Mouse (Mus musculus) liver, embryonic 16.5 days (tissue): ENCODE measurements around the gene Rab3il1. TPM values are rescaled to one million over a fixed set of nuclear protein-coding genes. Genes with fewer than 3 reads are reported as not detected.

Experiments used
- ATAC-seq: fragments of 200-750 bp; cut with Nextera tagmentation; 2 replicates; pipeline ENCODE4 v1.8.0; 2017; ENCODE audit warnings: low read depth, mild to moderate bottlenecking, moderate number of reproducible peaks, moderate library complexity
- H3K27ac ChIP-seq: fragments of 300-500 bp; sonication (generic); 2 replicates; pipeline ENCODE4 v1.5.1; 2014; ENCODE audit warnings: mild to moderate bottlenecking, low read length
- H3K27me3 ChIP-seq: fragments of 300-500 bp; sonication (generic); 2 replicates; pipeline ENCODE4 v1.6.1; 2014; ENCODE audit warnings: low read depth, low read length, mixed read lengths; ENCODE audit not compliant: control insufficient read depth, insufficient read depth
- H3K36me3 ChIP-seq: fragments of 300-500 bp; sonication (generic); 2 replicates; pipeline ENCODE4 v1.6.1; 2014; ENCODE audit warnings: mild to moderate bottlenecking; ENCODE audit not compliant: control insufficient read depth, insufficient read depth
- H3K4me1 ChIP-seq: fragments of 300-500 bp; sonication (generic); 2 replicates; pipeline ENCODE4 v1.6.1; 2014; ENCODE audit warnings: low read depth, low read length, mixed read lengths; ENCODE audit not compliant: control insufficient read depth
- H3K4me2 ChIP-seq: fragments of 300-500 bp; sonication (generic); 2 replicates; pipeline ENCODE4 v1.6.1; 2014; ENCODE audit warnings: low read depth, low read length, mixed read lengths
- H3K4me3 ChIP-seq: fragments of 300-500 bp; sonication (generic); 2 replicates; pipeline ENCODE4 v1.5.1; 2014; ENCODE audit warnings: low read depth, mild to moderate bottlenecking, low read length
- H3K9ac ChIP-seq: fragments of 300-500 bp; sonication (generic); 2 replicates; pipeline ENCODE4 v1.6.1; 2014; ENCODE audit warnings: low read depth, low read length
- H3K9me3 ChIP-seq: fragments of 300-500 bp; sonication (generic); replicated peaks from 2 replicates; pipeline ENCODE4 v1.6.1; 2016; ENCODE audit warnings: low read length; ENCODE audit not compliant: control insufficient read depth
- WGBS: fragments of 180-500 bp; shearing (Covaris S2); extraction: QIAGEN DNeasy Blood & Tissue Kit; methylation state at CpG from one replicate; pipeline ENCODE4 v1.1.7; 2014; ENCODE audit not compliant: insufficient replicate concordance; 5-methylcytosine and 5-hydroxymethylcytosine counted together
- polyA plus RNA-seq: library from polyadenylated mRNA; unstranded; fragments of >200 nt; fragmentation: Nextera tagmentation; extraction: Ambion mirVana; gene quantifications from 2 replicates; pipeline ENCODE4 v1.2.1, GENCODE M21; 2015

The Rab3il1 gene
- polyA plus RNA-seq, 1 experiment from 2014 or later = 248 TPM

GRCm38 (mm10) chr19:10066189-10066500 is 64.7 kb downstream of the Rab3il1 start:
- WGBS = 53% methylated on average over 4 of the region's 4 CpGs
- no peak for ATAC-seq
- no peak overlapping the region for H3K9ac ChIP-seq
- H3K27ac ChIP-seq = no peak overlapping the region
- H3K4me2 ChIP-seq = no peak overlapping the region
- H3K4me3 ChIP-seq = no peak overlapping the region
- H3K9me3 ChIP-seq = no peaks in the 10 kb centered on the region
- H3K27me3 ChIP-seq = no peaks in the 10 kb centered on the region
- peaks cover 11% of the 10 kb centered on the region for H3K36me3 ChIP-seq
- H3K4me1 ChIP-seq = peaks cover 15% of the 10 kb centered on the region

GRCm38 (mm10) chr19:10066502-10066901 is 65.0 kb downstream of the Rab3il1 start:
- peaks cover 14% of the 10 kb centered on the region for H3K4me1 ChIP-seq
- no peaks in the 10 kb centered on the region for H3K27me3 ChIP-seq
- H3K4me2 ChIP-seq = no peak overlapping the region
- no peak for ATAC-seq
- WGBS = 67% methylated on average over 3 of the region's 3 CpGs
- H3K27ac ChIP-seq = no peak overlapping the region
- H3K9ac ChIP-seq = no peak overlapping the region
- H3K36me3 ChIP-seq = peaks cover 11% of the 10 kb centered on the region
- no peaks in the 10 kb centered on the region for H3K9me3 ChIP-seq
- no peak overlapping the region for H3K4me3 ChIP-seq

- Histone ChIP-seq H3K4me3 (no peak overlapping the region), H3K9me3 (no peaks in the 10 kb centered on the region), H3K27ac (no peak overlapping the region), H3K4me2 (no peak overlapping the region), H3K27me3 (no peaks in the 10 kb centered on the region), H3K9ac (no peak overlapping the region), H3K36me3 (peaks cover 10% of the 10 kb centered on the region), H3K4me1 (peaks cover 14% of the 10 kb centered on the region)
- no peak for ATAC-seq
- WGBS = 81% methylated on average over 7 of the region's 7 CpGs
These were observed 66.2 kb downstream of the Rab3il1 start for GRCm38 (mm10) chr19:10067701-10068100.

GRCm38 (mm10) chr19:10070186-10070980 is 68.9 kb downstream of the Rab3il1 start:
- H3K36me3 ChIP-seq = peaks cover 22% of the 10 kb centered on the region
- ATAC-seq = no peak

GRCm38 (mm10) chr19:10071166-10071565 is 69.7 kb downstream of the Rab3il1 start:
- no peak for ATAC-seq
- H3K4me2 ChIP-seq = no peak overlapping the region
- 79% methylated on average over 5 of the region's 5 CpGs for WGBS
- H3K27me3 ChIP-seq = no peaks in the 10 kb centered on the region
- no peaks in the 10 kb centered on the region for H3K9me3 ChIP-seq
- peaks cover 30% of the 10 kb centered on the region for H3K36me3 ChIP-seq
- H3K4me3 ChIP-seq = no peak overlapping the region
- H3K27ac ChIP-seq = no peak overlapping the region
- H3K9ac ChIP-seq = no peak overlapping the region
- peaks cover 2% of the 10 kb centered on the region for H3K4me1 ChIP-seq

More at GRCm38 (mm10) chr19:10070186-10070980, 68.9 kb downstream of the Rab3il1 start:
- Histone ChIP-seq H3K9me3 (no peaks in the 10 kb centered on the region), H3K27me3 (no peaks in the 10 kb centered on the region), H3K4me3 (no peak overlapping the region), H3K4me2 (no peak overlapping the region), H3K27ac (no peak overlapping the region), H3K4me1 (peaks cover 8% of the 10 kb centered on the region), H3K9ac (no peak overlapping the region)
- 73% methylated on average over 8 of the region's 8 CpGs for WGBS

GRCm38 (mm10) chr19:10071892-10072291 is 70.4 kb downstream of the Rab3il1 start:
- Histone ChIP-seq H3K4me2 (no peak overlapping the region), H3K27ac (no peak overlapping the region), H3K36me3 (peaks cover 36% of the 10 kb centered on the region), H3K4me3 (no peak overlapping the region), H3K9me3 (no peaks in the 10 kb centered on the region), H3K4me1 (no peaks in the 10 kb centered on the region), H3K27me3 (no peaks in the 10 kb centered on the region), H3K9ac (no peak overlapping the region)
- 73% methylated on average over 4 of the region's 4 CpGs for WGBS
- no peak for ATAC-seq

- Histone ChIP-seq H3K4me2 (no peak overlapping the region), H3K4me1 (no peaks in the 10 kb centered on the region), H3K36me3 (peaks cover 40% of the 10 kb centered on the region), H3K27me3 (no peaks in the 10 kb centered on the region), H3K9ac (no peak overlapping the region), H3K27ac (no peak overlapping the region), H3K9me3 (no peaks in the 10 kb centered on the region), H3K4me3 (no peak overlapping the region)
- ATAC-seq = no peak
- WGBS = 76% methylated on average over 5 of the region's 5 CpGs
These were observed 71.7 kb downstream of the Rab3il1 start for GRCm38 (mm10) chr19:10073145-10073544.

GRCm38 (mm10) chr19:10078392-10078791 is 76.9 kb downstream of the Rab3il1 start:
- Histone ChIP-seq H3K27ac (no peak overlapping the region), H3K4me2 (no peak overlapping the region), H3K36me3 (peaks cover 33% of the 10 kb centered on the region), H3K4me3 (no peak overlapping the region), H3K9ac (no peak overlapping the region), H3K27me3 (no peaks in the 10 kb centered on the region), H3K4me1 (no peaks in the 10 kb centered on the region), H3K9me3 (no peaks in the 10 kb centered on the region)
- no peak for ATAC-seq
- WGBS = 74% methylated on average over 6 of the region's 6 CpGs

- Histone ChIP-seq H3K4me3 (no peak overlapping the region), H3K27ac (no peak overlapping the region), H3K4me2 (no peak overlapping the region), H3K9ac (no peak overlapping the region), H3K27me3 (no peaks in the 10 kb centered on the region), H3K9me3 (no peaks in the 10 kb centered on the region), H3K4me1 (no peaks in the 10 kb centered on the region), H3K36me3 (peaks cover 22% of the 10 kb centered on the region)
- no peak for ATAC-seq
- WGBS = 80% methylated on average over 7 of the region's 7 CpGs
These were observed 78.9 kb downstream of the Rab3il1 start for GRCm38 (mm10) chr19:10080384-10080783.
